Mouse (Mus musculus) neural tube, embryonic 11.5 days (tissue): ENCODE results near the gene Gm20388. TPM values are rescaled to one million over a fixed set of nuclear protein-coding genes. Genes with fewer than 3 reads are reported as not detected.

ENCODE experiments used
- ATAC-seq: fragments of 200-750 bp; cut with Nextera tagmentation; 2 replicates; pipeline ENCODE4 v1.8.0; 2017; ENCODE audit warnings: moderate number of reproducible peaks, mild to moderate bottlenecking, moderate TSS enrichment, moderate library complexity; ENCODE audit not compliant: insufficient read depth, low FRiP score, low TSS enrichment
- DNase-seq: peaks from one replicate; pipeline ENCODE4 v3.0.0-alpha.2; 2015; ENCODE audit warnings: low spot score
- H3K27ac ChIP-seq: fragments of 300-500 bp; sonication (generic); 2 replicates; pipeline ENCODE4 v1.5.1; 2014; ENCODE audit warnings: low read depth, mild to moderate bottlenecking, low read length
- H3K27me3 ChIP-seq: fragments of 300-500 bp; sonication (generic); 2 replicates; pipeline ENCODE4 v1.6.1; 2014; ENCODE audit warnings: mild to moderate bottlenecking, low read length, mixed read lengths; ENCODE audit not compliant: control insufficient read depth, insufficient read depth
- H3K36me3 ChIP-seq: fragments of 300-500 bp; sonication (generic); 2 replicates; pipeline ENCODE4 v1.6.1; 2014; ENCODE audit warnings: mild to moderate bottlenecking, low read length, moderate library complexity, mixed read lengths; ENCODE audit not compliant: control insufficient read depth, insufficient read depth
- H3K4me1 ChIP-seq: fragments of 300-500 bp; sonication (generic); 2 replicates; pipeline ENCODE4 v1.6.1; 2014; ENCODE audit warnings: low read length, mixed read lengths; ENCODE audit not compliant: control insufficient read depth, insufficient read depth
- H3K4me2 ChIP-seq: fragments of 300-500 bp; sonication (generic); 2 replicates; pipeline ENCODE4 v1.6.1; 2014; ENCODE audit warnings: low read depth, mild to moderate bottlenecking, moderate library complexity
- H3K4me3 ChIP-seq: fragments of 300-500 bp; sonication (generic); 2 replicates; pipeline ENCODE4 v1.5.1; 2014; ENCODE audit warnings: low read depth, low read length
- H3K9ac ChIP-seq: fragments of 300-500 bp; sonication (generic); 2 replicates; pipeline ENCODE4 v1.6.1; 2014; ENCODE audit warnings: mild to moderate bottlenecking, low read length
- H3K9me3 ChIP-seq: fragments of 300-500 bp; sonication (generic); 2 replicates; pipeline ENCODE4 v1.6.1; 2016; ENCODE audit warnings: low read length; ENCODE audit not compliant: control insufficient read depth
- WGBS: fragments of 180-500 bp; shearing (Covaris S2); extraction: QIAGEN DNeasy Blood & Tissue Kit; methylation state at CpG from one replicate; pipeline ENCODE4 v1.1.7; 2014; 5-methylcytosine and 5-hydroxymethylcytosine counted together
- polyA plus RNA-seq: library from polyadenylated mRNA; unstranded; fragments of >200 nt; fragmentation: Nextera tagmentation; extraction: Ambion mirVana; gene quantifications from 2 replicates; pipeline ENCODE4 v1.2.1, GENCODE M21; 2014

The Gm20388 gene
- polyA plus RNA-seq, 1 experiment from 2014 or later = not detected

DNA sequence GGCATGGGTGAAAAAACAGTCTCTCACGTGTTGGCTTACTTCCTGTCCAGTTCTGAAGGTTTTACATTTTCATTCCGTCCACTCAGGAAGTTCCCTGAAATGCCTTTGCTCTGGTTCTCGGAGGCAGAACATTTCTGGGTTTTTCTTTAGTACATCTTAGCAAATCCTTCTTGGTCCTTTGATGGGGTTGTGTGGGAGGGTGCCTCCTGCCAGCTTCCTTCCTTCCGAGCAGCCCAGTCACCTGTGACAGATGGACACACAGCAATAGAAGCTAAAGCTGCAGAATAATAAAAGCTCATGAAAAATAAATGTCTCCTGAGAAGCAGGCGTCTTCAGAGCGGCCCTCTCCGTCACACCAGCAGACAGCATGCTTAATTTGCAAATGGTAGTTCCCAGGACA, 4168.3 kb downstream of the Gm20388 start:
- H3K27me3 ChIP-seq = no peaks in the 10 kb centered on the region
- H3K4me3 ChIP-seq = no peak overlapping the region
- H3K4me1 ChIP-seq = no peaks in the 10 kb centered on the region
- H3K9ac ChIP-seq = no peak overlapping the region
- no peaks in the 10 kb centered on the region for H3K36me3 ChIP-seq
- no peaks in the 10 kb centered on the region for H3K9me3 ChIP-seq
- DNase-seq = no peak
- no peak overlapping the region for H3K27ac ChIP-seq
- 59% methylated on average over 7 of the region's 7 CpGs for WGBS
- ATAC-seq = no peak
- no peak overlapping the region for H3K4me2 ChIP-seq

DNA sequence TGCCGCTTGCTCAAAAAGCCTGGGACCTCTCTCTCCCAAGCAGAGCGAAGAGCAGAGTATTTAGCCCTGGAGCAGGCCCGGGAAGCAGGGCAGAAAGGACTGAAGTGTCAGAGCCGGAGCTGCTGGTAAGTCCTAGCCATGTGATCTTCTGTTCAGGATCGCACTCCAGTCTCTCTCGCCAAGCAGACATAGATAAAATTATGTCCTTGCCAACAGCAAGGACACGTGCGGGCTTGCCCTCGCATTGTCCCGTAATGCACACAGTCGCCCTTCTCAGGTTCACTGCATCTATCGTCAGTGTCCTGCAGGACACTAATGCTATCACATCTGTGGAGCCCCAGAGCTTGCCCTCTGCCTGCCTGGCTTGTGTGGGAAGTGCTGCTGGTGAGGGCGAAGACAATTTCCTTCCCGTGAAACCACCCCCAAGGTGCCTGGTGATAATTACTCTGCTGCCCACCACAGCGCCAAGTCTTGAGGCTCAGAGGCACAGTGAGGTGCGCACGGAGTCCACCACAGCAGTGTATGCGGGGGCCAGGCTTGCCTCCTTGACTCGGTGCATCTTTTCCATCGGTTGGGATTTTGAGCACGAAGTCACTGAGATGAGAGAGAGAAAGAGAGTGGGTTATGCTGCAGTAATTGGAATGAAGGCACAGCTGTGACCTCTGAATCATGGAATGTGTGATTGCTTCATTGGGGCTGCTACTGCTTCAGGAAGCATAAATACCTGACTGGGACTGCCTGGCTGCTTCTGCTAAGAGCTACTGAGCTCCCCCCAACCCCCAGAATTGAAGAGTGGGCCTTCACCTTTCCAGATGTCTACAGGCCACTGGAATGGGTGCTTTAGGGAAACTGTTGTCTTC, 4170.1 kb downstream of the Gm20388 start:
- ATAC-seq (no peak), DNase-seq (peak; percentile 7)
- Histone ChIP-seq H3K36me3 (no peaks in the 10 kb centered on the region), H3K27me3 (no peaks in the 10 kb centered on the region), H3K9ac (no peak overlapping the region), H3K4me3 (no peak overlapping the region), H3K27ac (no peak overlapping the region), H3K4me1 (no peaks in the 10 kb centered on the region), H3K4me2 (no peak overlapping the region), H3K9me3 (no peaks in the 10 kb centered on the region)
- WGBS = 84% methylated on average over 21 of the region's 21 CpGs

DNA sequence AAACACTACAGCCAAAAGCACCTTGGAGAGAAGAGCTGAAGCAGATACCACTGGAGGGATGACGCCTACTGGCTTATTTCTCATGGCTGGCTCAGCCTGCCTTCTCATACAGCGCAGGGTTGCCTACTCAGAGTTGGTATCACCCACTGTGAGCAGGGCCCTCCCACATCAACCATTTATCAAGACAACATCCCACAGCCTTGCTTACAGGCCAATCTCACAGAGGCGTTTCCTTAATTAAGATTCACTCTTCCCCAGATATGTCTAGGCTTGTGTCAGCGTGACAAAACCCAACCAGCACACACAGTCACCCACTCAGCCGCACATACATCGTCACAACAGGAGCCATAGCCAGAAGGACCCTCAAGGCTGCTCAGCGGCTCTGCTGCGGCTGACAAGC, 4172.0 kb downstream of the Gm20388 start:
- H3K36me3 ChIP-seq = no peaks in the 10 kb centered on the region
- no peaks in the 10 kb centered on the region for H3K4me1 ChIP-seq
- no peak for DNase-seq
- no peak for ATAC-seq
- no peak overlapping the region for H3K9ac ChIP-seq
- H3K27me3 ChIP-seq = no peaks in the 10 kb centered on the region
- no peaks in the 10 kb centered on the region for H3K9me3 ChIP-seq
- H3K4me3 ChIP-seq = no peak overlapping the region
- WGBS = 94% methylated on average over 8 of the region's 8 CpGs
- no peak overlapping the region for H3K4me2 ChIP-seq
- H3K27ac ChIP-seq = no peak overlapping the region

DNA sequence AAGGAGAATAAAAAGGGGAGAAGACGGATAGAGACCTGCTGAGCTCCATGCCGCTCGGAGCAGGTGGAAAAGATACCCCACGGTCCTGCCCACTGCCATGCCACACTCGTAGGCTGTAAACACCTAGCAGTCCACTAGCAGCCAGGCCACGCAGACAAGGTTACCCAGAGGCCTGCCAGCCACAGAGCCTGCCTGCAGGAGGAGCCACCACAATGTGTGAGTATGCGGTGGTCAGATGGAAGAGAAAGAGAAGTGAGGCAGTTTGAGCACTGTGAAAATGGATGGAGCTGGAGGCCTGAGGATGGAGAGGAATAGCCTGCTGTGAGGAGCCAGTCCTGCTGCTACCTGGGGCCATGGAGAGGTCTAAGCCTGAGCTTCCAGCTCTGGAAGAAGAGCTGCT, 4173.0 kb downstream of the Gm20388 start:
- no peaks in the 10 kb centered on the region for H3K9me3 ChIP-seq
- no peak overlapping the region for H3K4me3 ChIP-seq
- H3K27me3 ChIP-seq = no peaks in the 10 kb centered on the region
- peak; percentile 4 for DNase-seq
- H3K27ac ChIP-seq = no peak overlapping the region
- 82% methylated on average over 7 of the region's 7 CpGs for WGBS
- no peaks in the 10 kb centered on the region for H3K4me1 ChIP-seq
- no peak for ATAC-seq
- no peak overlapping the region for H3K4me2 ChIP-seq
- H3K36me3 ChIP-seq = no peaks in the 10 kb centered on the region
- no peak overlapping the region for H3K9ac ChIP-seq

DNA sequence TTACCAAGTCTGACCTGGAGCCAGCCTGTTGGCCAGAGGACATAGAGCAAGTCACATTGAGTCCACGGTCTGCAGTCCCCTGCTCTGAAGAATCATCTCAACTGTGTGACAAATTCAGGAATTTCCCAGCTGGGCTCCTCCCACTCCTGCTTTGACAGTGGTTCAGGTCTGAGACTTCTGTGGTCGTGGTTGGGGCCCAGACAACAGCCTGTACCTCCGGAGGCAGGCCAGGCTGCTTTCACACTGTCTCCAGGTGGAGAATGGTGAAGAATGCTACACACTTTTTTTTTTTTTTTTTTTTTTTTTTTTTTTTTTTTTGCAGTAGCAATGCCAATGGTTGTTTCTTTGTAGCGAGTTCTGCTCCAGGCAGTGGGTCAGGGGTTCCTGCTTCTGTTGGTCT, 4175.0 kb downstream of the Gm20388 start:
- H3K9me3 ChIP-seq = no peaks in the 10 kb centered on the region
- no peaks in the 10 kb centered on the region for H3K4me1 ChIP-seq
- H3K9ac ChIP-seq = no peak overlapping the region
- H3K27ac ChIP-seq = no peak overlapping the region
- DNase-seq (peak; percentile 7), ATAC-seq (no peak)
- 69% methylated on average over 4 of the region's 4 CpGs for WGBS
- no peak overlapping the region for H3K4me3 ChIP-seq
- no peaks in the 10 kb centered on the region for H3K27me3 ChIP-seq
- H3K36me3 ChIP-seq = no peaks in the 10 kb centered on the region
- H3K4me2 ChIP-seq = no peak overlapping the region

GRCm38 (mm10) chr8:124088092-124088613, 4177.5 kb downstream of the Gm20388 start:
- 49% methylated on average over 11 of the region's 11 CpGs for WGBS
- ATAC-seq = no peak

GRCm38 (mm10) chr8:124089016-124089415, 4178.4 kb downstream of the Gm20388 start:
- DNase-seq = no peak
- Histone ChIP-seq H3K9ac (no peak overlapping the region), H3K27ac (no peak overlapping the region), H3K4me1 (no peaks in the 10 kb centered on the region), H3K4me2 (no peak overlapping the region), H3K36me3 (no peaks in the 10 kb centered on the region), H3K27me3 (no peaks in the 10 kb centered on the region), H3K9me3 (no peaks in the 10 kb centered on the region), H3K4me3 (no peak overlapping the region)
- WGBS = 84% methylated on average over 5 of the region's 5 CpGs
- ATAC-seq = no peak

More at GRCm38 (mm10) chr8:124088092-124088613, 4177.5 kb downstream of the Gm20388 start:
- Histone ChIP-seq H3K27ac (no peak overlapping the region), H3K9me3 (no peaks in the 10 kb centered on the region), H3K36me3 (no peaks in the 10 kb centered on the region), H3K4me3 (no peak overlapping the region), H3K4me2 (no peak overlapping the region), H3K4me1 (no peaks in the 10 kb centered on the region), H3K9ac (no peak overlapping the region), H3K27me3 (no peaks in the 10 kb centered on the region)
- no peak for DNase-seq

- no peaks in the 10 kb centered on the region for H3K9me3 ChIP-seq
- H3K36me3 ChIP-seq = no peaks in the 10 kb centered on the region
- H3K9ac ChIP-seq = no peak overlapping the region
- DNase-seq = no peak
- H3K27ac ChIP-seq = no peak overlapping the region
- no peaks in the 10 kb centered on the region for H3K4me1 ChIP-seq
- H3K27me3 ChIP-seq = no peaks in the 10 kb centered on the region
- WGBS = 88% methylated on average over 5 of the region's 5 CpGs
- no peak for ATAC-seq
- no peak overlapping the region for H3K4me2 ChIP-seq
- H3K4me3 ChIP-seq = no peak overlapping the region
Measured at GRCm38 (mm10) chr8:124090473-124090872, 4179.8 kb downstream of the Gm20388 start.
